Mouse (Mus musculus): Measurements from ENCODE around the gene Gm9903.

The Gm9903 gene

DNA sequence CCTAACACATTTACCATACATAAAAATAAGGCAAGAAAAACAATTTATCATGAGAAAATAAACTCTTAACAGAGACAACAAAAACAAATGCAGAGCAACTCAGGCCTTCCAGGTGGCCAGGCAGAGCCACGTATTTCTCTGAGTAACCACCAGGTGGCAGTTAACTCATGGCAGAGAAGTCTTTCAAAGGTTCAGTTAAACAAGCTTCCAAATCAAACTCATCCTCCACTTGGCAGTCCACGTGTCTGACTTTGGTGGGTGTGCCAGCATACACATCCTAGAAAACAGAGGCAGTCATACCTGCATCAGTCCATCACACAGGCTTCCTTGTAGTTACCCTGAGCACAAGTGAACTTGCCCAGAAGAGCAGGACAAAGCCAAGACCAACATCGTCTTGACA, 10.9 kb downstream of the Gm9903 start:
- no peak for DNase-seq (ENCODE audit: low spot score)

GRCm38 (mm10) chr5:33651017-33651416, 21.3 kb downstream of the Gm9903 start:
- DNase-seq (ENCODE audit: low spot score), result no peak

DNA sequence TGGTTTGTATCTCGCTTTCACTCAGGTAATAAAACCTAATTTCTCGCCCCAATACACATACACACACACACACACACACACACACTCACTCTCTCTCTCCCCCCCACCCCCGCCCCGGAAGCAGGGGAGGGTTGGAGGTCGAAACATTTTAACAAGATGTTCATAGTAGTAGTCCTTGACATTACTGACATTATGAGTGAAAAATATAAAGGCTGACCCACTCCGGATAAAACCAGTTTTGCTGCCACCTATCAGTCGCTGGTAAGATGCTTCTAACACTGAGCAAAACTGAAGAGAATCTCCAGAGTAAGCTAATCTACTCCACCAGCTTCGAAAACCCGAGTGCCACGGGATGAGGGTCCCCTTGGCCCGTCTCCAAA, 21.8 kb downstream of the Gm9903 start:
- no peak for DNase-seq (ENCODE audit: low spot score)

GRCm38 (mm10) chr5:33651921-33652782, 22.4 kb downstream of the Gm9903 start, which contains the start of gene Slbp:
Gene Slbp (minus strand): TSS chr5:33652574.
- peak; percentile 97 for DNase-seq (ENCODE audit: low spot score)

- DNase-seq (ENCODE audit: low spot score), result no peak
These were observed 23.1 kb downstream of the Gm9903 start for GRCm38 (mm10) chr5:33652783-33653173.

DNA sequence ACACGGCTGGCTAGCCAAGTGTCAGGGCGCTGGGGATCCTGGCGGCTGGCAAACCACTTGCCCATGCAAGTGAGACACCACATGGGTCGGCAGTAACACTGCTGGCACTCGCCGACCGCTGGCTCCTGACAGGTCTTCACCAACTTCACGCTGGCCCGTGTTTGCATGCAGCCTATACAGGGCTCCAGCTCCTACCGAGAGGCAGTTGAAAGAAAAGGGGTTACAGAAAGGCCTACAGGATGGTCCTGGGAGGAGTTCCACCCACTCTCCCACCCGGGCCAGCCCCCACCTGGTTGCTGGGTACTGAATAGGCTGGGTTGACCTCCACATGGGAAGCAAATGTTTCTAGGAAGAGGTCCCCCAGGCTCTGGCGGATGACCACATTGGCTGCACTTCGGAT, 24.7 kb downstream of the Gm9903 start:
- DNase-seq (ENCODE audit: low spot score), result no peak

- no peak for DNase-seq (ENCODE audit: low spot score)
These were observed 25.6 kb downstream of the Gm9903 start for GRCm38 (mm10) chr5:33655251-33655840.

- DNase-seq (ENCODE audit: low spot score), result no peak
These were observed 27.0 kb downstream of the Gm9903 start for GRCm38 (mm10) chr5:33656739-33657138.

DNA sequence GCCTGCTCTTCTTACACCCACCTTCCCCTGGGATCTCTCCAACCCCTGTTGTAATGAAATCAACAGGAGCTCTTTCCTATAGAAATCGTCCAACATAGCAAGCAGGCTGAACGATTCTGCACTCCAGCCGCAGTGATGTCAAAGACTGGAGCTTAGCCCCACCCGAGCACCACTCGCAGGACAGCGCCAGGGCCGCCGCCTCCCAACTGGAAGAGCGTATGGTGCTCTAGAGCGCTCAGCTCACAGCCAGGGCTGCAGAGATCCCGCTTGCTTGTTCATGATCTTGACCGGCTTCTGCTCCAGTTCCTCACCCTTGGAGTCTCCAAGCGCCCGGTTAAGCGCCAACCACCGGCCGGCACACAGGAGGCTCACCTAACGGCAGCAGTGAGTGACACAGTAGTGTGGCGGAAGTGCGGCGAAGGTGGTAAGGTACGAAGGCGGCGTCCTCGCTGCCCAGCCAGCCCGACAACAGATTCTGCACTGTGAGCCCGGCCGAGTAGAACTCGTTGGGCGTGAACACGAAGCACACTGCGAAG, 27.6 kb downstream of the Gm9903 start:
- no peak for DNase-seq (ENCODE audit: low spot score)

GRCm38 (mm10) chr5:33657787-33658663, 28.3 kb downstream of the Gm9903 start, which contains the start of the genes Tacc3 and Tmem129:
Gene Tacc3 (plus strand): TSS chr5:33658128.
Gene Tmem129 (minus strand): TSS chr5:33658416.
- DNase-seq (ENCODE audit: low spot score), result peak; percentile 94

DNA sequence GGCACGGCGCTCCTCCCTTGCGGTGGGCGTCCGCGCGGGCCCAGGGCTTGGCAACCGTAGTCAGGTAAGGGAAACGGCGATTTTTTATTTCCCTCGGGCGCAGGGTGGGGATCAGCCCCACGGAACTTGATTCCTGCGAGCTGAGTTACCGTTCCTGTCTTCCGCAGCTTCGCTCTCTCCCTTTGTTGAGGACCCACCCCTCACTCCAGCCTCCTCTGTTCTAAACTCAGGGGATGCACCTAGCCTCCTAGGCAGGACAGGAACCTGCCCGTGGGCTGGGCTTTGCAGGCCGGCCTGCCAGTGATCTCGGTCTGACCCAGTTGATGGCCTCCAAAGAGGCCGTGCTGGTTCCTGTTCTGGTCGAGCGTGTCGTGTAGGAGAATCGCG, 28.9 kb downstream of the Gm9903 start:
- peak; percentile 50 for DNase-seq (ENCODE audit: low spot score)

- no peak for DNase-seq (ENCODE audit: low spot score)
These were observed 38.5 kb downstream of the Gm9903 start for GRCm38 (mm10) chr5:33668223-33668622.

DNA sequence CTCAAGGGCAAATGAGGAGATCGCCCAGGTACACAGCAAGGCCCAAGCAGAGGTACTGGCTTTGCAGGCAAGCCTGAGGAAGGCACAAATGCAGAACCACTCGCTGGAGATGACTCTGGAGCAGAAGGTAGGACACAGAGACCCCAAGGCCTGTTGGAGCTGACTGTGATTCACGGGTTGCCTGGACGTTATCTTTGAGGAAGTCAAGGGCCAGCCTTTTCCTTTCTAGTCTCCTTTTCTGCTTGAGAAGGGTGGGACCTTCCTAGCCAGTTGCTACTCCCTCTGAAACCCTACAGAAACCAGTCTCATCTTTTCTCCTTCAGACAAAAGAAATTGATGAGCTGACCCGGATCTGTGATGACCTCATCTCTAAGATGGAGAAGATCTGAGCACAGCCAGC, 41.9 kb downstream of the Gm9903 start:
- no peak for DNase-seq (ENCODE audit: low spot score)

DNA sequence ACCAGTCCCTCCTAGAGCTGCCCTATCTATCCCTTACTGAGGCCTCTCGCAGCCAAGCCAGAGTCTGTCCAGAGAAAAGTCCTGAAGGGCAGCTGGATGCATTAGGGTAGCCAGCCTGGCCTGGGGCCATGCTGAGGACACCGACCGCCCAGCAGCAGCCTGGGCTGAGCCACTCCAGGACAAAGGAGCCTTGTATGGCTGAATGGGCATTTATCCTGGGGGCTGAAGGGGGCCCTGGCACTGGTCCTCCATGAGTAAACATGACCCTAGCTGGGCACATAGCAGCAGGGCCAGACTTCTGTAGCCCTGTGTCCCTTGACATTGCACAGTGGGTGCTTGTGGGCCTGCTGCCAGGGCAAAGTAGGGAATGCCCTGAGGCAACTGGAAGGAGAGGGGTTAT, 44.7 kb downstream of the Gm9903 start:
- DNase-seq (ENCODE audit: low spot score), result no peak

GRCm38 (mm10) chr5:33675964-33676363, 46.2 kb downstream of the Gm9903 start:
- peak; percentile 66 for DNase-seq (ENCODE audit: low spot score)

GRCm38 (mm10) chr5:33678244-33678643, 48.5 kb downstream of the Gm9903 start:
- no peak for DNase-seq (ENCODE audit: low spot score)

DNA sequence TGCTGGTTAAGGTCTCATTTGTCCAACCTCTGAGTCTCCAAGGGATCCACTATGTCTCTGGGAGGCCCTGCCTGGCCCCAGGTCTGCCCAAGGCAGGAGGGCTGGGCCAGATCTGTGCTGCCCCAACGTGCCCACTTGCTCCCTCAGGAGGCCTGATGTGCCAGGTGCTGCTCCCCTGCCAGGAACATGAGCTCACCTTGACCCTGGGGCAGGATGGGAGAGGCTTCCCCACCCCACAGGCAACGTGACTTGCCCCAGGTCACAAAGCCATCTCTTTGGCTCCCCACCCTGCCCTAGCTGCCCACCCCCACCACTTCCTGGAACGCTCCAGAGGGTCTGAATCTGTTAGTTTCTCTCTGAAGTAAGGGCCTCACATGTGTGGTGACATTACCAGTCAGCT, 51.3 kb downstream of the Gm9903 start:
- DNase-seq (ENCODE audit: low spot score), result no peak

Data from testis, postnatal 10 days (tissue).